Mouse (Mus musculus) heart, adult 2 months (tissue): ENCODE results near the gene Pcsk5.
A peak's percentile ranks its signal among the peaks of the same experiment; 100 is the strongest.

Source experiments
- CTCF ChIP-seq: fragments of 200-600 bp; IDR thresholded peaks from 2 replicates; pipeline ENCODE4 v1.8.1; 2022; ENCODE audit warnings: antibody characterized with exemption, mild to moderate bottlenecking, moderate library complexity
- POLR2A ChIP-seq: fragments of 200-500 bp; IDR thresholded peaks from 2 replicates; pipeline ENCODE4 v1.6.1; 2011; ENCODE audit warnings: mild to moderate bottlenecking, low read depth, low read length, control low read depth; ENCODE audit not compliant: insufficient read depth

DNA sequence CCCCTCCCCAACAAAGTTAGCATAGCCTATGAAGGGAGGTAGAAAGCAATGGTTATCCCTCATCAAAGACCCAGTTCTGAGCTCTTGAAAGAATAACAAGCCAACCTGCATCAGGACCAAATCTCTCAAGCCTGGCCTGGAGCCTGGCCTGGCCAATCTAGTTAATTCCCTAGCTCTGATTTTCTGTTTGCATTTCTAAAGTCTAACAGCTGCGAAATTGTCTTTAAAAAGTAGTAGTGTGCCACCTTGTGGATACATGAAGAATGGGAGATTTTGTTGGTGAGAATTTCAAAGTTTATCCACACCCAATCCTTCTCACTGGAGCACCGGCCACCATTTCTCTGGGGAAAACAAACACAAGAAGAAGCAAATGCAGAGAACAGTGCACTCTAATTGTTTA is 449.0 kb downstream of the Pcsk5 start:
- TF ChIP-seq CTCF = peak; percentile 81
- TF ChIP-seq POLR2A = no peak
